Mouse (Mus musculus): ENCODE results near the gene Cd79a.
"Not testable (repeated sequence)": the region's sequence is repeated elsewhere in the genome, so short reads cannot be mapped to it uniquely, and the experiment has no call there.

The Cd79a gene

DNA sequence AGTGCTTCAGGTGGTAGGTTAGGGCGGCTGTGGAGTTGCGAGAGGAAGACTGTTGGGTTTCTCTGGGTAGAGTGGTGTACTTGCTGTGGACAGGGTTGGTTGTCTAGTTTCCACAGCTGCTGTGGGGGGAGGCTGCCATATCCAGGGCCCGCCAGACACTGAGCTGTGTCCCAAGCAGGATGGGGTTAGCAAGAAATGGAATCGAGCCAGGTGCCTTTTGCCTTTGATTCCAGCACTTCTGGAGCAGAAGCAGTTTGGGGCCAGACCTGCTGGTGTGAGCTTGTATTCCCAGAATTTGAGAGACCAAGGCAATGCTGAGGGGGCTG, 10.9 kb upstream of the Cd79a start:
- DNase-seq, result no peak

DNA sequence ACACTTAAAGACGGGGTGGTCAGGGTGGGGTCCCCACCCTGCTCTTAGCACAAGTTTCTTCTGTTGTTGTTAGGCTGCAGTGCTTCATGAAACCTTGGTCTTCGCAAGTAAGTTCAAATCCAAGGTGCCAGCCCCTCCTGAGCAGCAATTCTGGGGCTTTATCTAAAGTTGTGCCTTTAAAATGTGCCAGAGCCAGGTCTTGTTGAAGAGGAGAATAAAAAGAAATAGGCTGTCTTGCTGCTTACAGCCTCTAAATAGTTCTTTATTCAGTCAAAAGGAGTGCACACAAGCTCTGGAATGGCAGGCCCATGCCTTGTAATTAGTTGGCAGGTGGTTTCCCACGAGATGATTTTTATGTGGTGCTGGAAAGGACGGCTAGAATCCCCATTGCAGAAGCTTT, 10.1 kb upstream of the Cd79a start:
- no peak for DNase-seq

DNA sequence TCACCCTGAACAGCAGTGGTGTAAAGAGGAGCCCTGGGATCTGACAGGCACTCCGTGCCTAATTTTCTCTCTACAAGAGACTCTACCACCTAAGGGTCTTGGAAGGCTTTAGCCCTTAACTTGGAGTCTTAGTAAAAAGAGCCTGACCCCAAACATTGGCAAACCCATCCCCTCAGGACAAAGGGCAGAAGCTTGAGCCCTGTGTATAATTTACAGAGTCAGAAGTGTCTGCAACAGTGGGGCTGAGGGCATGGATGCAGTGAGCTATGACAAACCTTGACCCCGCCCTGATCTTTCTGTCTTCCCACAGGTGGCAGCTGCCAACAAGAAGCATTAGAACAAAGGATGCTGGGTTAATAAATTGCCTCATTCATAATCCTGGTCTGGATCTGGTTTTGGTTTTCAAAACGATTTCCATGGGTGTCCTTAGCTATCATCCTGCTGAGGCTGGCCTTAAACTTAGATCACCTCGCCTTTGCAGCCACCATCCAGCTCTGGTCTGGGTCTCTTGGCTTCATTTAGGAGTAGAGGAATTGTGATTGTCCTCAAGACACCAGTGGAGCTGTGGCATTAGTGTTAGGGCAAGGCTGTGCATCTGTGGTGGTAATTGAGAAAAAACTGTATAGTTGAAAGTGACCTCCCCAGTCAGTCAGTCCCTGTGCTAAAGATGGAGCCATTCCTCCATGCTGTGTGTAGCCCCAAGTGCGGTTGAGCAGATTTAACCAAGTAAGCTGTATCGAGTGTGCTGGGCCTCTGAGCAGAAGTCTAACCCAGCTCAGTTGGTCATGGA, 7.6 kb upstream of the Cd79a start:
- no peak for DNase-seq

DNA sequence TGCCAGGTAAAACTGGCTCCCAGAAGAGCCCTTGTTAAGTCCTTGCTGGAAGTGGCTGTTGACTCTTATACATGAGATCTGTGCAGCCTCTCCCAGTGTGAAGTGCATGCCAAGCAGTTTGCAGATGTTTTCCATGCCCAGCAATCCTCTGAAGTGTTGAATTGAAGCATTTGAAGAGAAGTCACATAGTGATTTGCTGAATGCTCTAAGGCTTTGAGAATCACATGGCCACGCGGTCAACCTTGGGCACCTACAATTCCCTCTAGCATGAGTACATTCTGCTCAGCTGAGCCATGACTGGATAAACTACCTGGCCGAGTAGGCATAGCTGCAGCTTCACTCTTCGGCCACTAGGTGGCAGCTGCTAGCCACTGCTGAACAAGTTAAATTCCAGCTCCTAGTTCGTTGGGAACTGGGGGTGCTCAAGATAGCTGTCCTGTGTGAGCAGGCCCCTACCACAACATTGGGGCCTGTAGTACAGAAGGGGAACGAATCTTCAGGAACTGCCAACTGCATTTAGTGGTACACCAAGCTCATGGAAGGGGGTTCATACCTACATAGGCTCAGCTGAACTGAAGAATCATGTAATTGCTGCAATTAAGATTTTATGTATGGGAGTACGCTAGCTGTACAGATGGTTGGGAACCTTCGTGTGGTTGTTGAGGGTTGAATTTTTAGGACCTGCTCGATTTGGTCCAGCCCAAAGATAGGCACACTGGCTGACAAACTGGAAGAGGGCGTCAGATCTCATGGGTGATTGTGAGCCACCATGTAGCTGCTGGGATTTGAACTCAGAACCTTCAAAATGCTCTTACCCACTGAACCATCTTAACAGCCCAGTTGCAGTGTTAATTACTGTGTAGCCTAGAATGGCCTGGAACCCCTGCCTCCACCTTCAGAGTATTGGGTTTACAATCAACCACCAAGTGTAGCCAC, 6.6 kb upstream of the Cd79a start:
- peak; percentile 78 for DNase-seq

DNA sequence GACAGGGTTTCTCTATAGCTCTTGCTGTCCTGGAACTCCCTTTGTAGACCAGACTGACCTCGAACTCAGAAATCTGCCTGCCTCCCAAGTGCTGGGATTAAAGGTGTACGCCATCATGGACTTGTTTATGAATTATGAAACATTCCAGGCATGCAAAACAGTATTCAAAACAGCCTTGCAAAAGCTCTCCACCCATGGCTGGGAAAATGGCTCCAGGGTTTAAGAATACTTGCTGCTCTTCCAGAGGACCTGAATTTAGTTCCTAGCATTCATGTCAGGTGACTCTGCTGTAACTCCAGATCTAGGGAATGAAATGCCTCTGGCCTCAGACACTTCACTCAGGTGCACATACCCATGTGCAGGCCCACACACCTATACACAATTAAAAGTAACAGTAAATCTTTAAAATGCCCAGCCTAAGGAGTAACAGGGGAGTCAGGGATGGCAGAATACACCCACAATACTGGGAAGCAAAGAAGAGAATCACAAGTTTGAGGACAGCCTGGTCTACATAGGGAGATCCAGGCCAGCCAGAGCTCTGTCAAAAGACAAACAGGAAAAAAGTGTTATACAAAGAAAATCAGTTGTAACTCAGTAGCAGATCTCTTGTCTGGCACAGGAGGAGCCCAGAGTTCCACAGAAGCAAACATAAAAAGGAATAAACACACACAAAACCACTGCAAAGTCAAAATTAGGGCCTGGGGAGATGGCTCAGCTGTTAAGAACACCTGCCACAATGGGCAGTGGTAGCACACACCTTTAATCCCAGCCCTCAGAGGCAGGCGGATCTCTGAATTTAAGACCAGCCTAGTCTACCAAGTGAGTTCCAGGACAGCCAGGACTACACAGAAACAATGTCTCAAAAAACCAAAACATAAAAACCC, 5.7 kb upstream of the Cd79a start:
- DNase-seq, result no peak

DNA sequence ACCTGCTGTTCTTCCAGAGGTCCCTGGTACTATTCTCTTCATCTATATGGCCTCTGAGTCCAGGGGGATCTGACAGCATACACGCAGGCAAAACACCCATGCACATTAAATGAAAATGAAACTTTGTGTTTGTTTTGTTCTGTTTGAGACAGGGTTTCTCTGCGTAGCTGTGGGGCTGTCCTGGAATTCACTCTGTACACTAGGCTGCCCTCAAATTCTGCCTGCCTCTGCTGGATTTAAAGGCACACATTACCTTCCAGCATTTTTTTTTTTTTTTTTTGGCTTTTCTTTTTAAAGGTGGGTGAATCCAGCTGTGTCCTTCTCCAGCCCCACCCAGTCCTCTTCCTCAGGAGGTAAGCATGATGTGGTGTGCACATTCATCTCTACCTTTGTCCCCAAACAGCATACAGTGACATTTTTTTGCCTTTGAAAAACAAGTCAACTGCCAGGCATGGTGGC, 5.0 kb upstream of the Cd79a start:
- no peak for DNase-seq

DNA sequence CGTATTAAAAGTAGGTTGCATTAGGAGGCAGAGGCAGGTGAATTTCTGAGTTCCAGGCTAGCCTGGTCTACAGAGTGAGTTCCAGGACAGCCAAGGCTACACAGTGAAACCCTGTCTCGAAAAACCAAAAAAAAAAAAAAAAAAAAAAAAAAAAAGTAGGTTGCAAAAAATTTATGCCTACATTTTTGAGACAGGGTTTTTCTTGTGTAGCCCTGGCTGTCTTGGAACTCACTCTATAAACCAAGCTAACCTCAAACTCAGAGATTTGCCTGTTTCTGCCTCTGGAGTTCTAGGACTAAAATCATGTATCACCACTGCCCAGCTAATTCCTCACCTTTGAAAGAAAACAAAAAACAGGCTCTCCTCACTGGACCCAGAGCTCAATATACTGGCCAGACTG, 1.4 kb upstream of the Cd79a start:
- DNase-seq, result not testable (repeated sequence)

DNA sequence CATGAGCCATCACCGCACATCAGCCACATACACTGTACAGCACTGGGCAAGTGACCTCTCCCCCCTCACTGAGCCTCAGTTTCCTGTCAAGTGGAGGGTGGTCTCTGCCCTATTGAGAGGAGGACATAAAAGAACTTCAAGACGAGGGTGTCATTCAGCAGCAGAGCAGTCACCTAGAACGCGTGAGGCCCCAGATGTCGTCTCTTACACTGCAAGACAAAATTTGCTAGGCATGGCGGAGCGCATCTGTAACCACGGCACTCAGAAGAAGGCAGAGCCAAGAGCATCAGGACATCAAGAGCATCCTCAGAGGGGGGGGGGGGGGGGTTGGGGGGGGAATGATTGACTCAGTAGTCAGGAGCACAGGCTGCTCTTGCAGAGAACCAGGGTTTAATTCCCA, 912 bp upstream of the Cd79a start:
- no peak for DNase-seq

DNA sequence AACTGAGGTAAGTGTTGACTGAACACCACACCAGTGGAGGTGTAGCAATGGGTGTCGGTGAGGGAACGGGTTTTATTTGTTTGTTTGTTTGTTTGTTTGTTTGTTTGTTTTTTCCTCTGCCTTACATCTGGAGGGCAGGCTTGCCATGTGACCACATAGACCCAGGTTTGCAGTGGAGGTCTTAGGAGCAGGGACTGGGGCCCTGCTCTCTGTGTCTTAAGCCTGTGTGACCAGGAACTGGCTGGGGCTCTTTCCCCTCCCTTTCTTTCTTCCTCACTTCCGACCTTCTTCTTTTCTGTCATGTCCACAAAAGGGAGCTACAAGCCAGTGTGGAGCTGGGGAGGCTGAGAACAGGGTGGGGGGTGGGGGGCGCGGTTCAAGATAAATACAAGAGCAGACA, 778 bp downstream of the Cd79a start:
- no peak for DNase-seq

DNA sequence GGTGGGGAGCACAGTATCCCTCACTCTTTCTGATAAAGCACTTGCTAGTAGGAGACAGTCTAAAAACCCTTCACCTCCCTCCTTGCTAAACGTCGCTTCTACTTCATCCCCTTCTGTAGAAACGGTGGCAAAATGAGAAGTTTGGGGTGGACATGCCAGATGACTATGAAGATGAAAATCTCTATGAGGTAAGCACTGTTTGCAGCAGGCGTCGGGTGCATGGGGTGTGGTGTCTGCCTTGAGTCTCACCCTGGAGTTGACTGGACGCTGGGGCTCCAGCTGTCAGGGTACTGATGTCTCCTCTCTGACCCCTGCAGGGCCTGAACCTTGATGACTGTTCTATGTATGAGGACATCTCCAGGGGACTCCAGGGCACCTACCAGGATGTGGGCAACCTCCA, 3.9 kb downstream of the Cd79a start:
- DNase-seq, result no peak

DNA sequence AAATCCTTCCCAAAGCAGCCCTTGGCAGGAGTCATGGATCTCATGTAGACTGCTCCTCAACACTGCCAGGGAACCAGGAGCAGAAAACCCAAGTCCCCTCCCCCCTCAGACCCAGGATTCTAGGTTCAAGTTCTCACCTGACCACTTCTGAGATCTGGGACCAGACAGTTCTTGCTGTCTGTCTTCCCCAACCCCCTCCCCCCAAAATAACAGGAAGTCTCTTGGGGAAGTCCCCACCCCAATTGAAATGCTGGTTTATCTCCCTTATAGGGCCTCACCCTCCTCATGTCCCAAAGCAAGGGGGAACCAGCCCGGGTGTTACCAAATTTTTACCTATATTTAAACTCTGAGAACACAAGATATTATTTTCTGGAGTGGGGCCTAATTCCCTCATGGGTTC, 4.7 kb downstream of the Cd79a start:
- DNase-seq, result peak; percentile 41

DNA sequence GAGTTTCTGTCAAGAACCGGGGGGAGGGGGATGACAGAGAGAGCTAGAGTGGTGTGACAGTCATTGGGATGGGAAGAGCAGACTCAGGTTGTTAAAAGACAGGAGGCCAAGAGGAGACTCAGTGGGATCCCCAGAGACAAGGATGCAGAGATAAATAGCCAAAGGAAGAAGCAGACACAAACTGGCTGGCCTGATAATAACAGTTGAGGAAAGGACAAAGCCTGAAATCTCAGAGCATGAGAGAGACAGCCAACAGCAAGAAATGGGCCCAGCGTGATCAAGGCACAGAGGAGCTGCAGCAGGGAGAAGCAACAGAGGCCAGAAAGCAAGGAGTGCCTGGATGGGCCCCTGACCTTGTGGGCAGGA, 5.1 kb downstream of the Cd79a start:
- no peak for DNase-seq

DNA sequence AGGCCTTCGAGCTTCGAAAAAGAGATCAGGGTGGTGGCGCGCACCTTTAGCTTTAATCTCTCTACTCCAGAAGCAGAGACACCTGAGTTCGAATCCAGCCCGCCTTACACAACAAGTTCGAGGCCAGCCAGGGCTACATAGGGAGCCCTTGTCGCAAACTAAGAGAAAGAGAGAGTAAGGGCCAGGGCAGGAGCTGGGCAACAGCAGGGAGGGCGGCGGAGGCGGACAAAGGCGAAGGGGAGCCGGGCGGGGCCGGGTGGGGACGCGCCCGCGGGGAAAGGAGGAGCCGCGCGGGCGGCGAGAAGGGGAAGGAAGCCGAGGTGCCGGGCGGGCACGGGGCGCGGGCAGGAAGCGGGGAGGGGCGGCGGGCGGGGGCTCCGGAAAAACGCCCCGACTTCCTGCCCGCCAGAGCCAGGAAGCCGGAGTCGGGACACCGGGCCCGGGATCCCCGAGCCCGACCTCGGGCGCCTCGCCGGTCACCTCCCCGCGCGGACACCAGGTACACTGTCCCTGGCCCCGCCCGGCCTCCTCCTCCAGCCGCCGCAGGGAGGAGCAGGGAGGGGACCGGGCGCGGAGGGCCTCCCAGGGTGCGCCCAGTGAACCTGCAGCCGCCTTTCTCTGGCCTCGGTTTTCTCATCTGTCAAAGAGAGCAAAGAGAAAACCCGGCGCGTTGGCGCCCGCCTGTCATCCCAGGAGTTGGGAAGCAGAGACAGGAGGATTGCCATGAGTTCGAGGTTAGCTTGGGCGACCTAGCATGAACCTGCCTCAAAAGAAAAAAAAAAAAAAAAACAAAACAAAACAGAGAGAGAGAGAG, 5.7 kb downstream of the Cd79a start, which contains the start of gene Arhgef1:
TSS of gene Arhgef1 (plus strand) at position 283 of the 814 bp plus-strand sequence.
- peak; percentile 86 for DNase-seq

DNA sequence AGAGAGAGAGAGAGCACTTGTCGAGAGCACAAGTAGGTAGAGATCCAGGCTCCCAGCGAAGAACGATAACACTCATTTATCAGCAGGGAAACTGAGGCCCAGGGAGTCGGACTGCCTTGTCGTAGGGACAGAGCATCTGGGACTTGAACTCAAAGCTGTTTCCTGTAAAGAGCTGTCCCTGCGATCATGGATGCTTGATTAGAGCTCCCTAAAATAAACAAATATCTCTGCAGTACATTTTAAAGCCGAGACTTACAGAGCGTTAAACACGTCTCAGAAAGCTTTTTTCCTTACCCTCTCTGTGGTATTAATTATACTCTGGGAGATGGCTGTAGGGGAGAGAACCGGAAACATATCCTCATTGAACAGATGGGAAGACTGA, 6.3 kb downstream of the Cd79a start:
- peak; percentile 33 for DNase-seq

DNA sequence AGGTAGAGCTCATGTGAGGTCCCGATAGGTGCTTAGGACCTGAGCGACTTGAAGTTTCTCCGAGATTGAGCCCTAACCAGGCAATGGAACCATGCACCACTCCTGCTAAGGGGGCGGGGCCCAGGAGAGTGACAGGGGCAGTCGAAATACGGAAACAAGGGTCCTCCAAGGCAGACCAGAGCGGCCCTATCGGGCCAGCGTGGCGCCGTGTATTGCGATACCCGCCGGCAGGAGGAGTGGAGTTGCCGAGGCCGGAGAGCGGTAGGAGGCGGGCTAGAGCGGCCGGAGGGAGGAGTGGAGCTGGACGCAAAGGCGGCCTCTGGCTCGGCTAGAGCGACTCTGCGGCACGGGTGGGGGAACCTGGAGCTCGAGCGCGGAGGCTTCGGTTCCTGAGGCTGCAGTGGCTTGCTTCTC, 6.9 kb downstream of the Cd79a start:
- peak; percentile 97 for DNase-seq

DNA sequence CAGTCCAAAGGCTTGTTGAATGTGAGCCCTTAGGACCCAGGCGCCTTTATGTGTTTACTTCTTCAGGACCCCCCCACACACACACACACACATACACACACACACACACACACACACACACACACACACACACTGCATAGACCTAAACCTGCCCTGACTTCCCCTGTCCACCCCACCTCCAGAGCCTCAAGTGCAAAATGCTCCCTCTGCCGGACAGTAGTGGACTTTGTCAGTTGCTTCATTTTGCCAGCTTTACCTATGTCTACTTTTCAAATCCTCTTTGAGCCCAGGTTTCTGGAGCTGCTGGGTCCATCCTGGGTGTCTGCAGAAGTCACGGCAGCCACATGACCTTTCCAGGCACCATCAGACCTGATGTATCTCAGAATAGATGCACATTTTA, 7.8 kb downstream of the Cd79a start:
- DNase-seq, result peak; percentile 56

DNA sequence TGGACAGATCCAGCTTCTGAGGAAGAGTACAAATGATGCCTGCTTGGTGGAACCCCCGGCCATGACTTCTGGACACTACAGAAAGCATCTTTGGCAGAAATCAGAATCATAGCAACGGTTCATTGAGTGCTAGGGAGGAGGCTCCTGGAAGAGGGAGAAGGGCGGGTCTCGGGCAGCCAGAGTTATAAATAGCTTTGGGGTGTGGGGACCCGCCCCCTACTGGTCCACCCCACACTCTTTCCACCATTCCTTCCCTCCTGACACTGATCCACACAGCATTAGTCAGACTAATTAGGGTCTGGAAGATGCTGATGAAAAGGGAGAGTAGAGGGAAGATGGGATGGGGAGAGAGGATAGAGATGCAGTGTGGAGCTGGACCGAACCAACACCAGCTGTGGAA, 9.4 kb downstream of the Cd79a start:
- DNase-seq, result peak; percentile 70

DNA sequence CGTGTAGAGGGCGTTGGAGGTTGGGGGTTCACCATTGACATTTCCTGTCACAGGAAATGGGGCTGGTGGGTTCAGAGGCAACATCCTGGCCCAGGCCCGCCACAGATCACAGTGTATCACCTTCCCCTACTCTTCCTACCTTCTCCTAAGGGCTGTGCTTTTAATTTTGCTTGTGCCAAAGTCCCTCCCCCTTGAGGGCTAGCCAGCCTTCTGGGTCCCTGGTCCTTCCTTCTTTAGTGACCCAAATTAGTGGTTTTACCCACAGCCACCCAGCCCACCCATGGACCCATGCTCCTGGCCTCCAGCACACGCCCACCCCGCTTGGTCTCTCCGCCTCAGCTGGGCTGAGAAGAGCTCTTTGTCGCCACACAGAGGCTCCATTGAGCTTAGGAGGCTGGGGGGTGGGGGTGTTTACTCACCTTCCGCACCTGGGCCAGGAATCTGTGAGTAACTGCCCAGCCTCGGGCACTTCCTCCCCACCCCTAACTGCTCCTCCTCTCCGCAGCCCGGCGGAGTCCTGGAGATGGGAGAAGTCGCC, 10.1 kb downstream of the Cd79a start:
- DNase-seq, result peak; percentile 87

DNA sequence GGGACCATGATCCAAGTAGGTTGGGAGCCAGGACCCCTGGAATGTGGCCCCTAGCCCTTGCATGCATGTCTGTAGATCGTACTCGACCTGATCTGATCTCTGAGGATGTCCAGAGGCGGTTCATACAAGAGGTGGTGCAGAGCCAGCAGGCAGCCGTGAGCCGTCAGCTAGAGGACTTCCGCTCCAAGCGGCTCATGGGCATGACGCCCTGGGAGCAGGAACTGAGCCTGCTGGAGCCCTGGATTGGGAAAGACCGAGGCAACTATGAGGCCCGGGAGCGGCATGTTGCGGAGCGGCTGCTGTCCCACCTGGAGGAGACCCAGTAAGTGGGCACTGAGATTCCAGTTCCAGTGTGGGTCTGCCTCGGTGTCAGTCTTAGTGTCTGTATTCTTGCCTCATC, 15.3 kb downstream of the Cd79a start:
- DNase-seq, result no peak

DNA sequence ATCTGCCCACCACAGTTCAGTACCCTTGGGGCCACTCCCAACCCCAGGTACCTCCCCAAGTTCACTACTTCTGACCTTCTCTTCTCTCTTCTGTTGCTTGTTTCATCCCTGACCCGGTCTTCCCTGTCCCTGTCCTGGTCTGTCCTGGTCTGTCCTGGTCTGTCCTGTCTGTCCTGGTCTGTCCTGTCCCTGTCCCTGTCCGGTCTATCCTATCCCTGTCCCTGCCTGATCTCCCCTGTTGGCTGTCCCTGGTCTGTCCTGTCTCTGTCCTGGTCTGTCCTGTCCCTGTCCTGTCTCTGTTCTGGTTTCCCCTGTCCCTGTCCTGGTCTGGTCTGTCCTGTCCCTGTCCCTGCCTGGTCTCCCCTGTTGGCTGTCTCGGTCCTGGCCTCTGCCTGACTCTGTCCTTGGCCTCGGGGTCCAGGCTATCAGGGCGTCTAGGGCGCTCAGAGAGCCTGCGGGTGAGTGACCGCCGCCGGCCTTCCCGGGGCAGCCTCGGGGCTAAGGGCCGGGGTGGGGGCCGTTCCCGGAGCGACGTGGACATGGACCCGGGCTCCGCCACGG, 21.7 kb downstream of the Cd79a start:
- DNase-seq, result no peak

DNA sequence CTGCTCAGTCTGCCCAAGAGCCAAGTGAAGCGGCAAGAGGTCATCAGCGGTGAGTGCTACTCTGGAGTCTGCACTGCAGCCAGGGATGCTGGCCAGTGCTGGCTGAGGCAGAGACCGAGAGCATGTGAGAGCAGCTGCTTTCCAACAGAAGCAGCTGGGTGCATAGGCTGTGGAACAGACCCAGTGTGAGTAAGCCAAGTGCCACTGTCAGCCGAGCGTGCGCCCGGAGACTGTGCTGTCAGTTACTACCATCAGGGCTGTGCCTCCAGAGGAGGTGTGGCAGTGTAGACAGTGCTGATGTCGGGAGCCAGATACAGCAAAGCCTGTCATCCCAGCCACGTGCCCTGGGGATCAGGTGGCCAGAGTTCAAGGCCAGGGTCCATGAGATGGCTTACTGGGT, 22.5 kb downstream of the Cd79a start:
- no peak for DNase-seq

DNA sequence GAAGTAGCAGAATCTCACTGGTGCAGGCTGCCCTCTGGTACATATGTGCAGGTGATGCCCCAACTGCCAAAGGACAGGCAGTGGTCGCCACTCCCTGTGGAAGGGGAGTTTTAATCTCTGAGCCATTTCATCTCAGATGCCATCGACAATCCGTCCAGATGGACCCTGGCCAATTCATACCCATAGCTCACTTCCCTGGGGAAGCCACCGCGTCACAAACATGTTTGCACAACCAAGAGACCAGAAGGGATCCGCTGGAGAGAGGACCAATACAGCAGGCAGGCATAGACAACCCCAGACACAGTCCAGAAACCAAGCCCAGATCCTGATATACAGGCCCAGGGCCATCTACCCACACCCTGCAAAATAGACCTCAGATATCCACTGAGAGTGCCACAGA, 33.3 kb downstream of the Cd79a start:
- DNase-seq, result no peak
